Mouse (Mus musculus): Measurements from ENCODE around the gene Acsm3. TPM values are rescaled to one million over a fixed set of nuclear protein-coding genes. Genes with fewer than 3 reads are reported as not detected.

The Acsm3 gene
- total RNA-seq (2023): not detected

DNA sequence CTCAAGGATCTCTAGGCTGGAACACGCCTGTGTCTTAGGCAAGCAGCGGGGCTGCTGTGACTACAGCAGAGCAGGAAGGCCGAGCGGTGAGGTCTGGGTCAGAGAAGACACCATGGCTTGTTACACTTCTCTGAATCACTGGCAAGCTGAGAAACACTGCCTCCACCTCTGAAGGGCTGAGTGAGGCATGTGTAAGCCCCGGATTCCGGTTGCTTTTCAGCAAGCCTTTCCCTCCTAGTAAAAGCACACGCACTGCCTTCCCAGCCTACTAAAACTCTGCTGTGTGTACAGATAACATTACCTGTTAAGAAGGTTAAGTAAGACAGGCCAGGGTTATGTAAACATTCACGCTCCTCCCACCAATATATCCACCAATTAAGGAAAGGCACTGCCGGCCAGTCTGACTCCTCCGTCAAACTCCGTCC lies at the start of gene Acsm3:
Gene Acsm3, plus strand, starts transcription at position 397 of the 425 bp plus-strand sequence.

DNA sequence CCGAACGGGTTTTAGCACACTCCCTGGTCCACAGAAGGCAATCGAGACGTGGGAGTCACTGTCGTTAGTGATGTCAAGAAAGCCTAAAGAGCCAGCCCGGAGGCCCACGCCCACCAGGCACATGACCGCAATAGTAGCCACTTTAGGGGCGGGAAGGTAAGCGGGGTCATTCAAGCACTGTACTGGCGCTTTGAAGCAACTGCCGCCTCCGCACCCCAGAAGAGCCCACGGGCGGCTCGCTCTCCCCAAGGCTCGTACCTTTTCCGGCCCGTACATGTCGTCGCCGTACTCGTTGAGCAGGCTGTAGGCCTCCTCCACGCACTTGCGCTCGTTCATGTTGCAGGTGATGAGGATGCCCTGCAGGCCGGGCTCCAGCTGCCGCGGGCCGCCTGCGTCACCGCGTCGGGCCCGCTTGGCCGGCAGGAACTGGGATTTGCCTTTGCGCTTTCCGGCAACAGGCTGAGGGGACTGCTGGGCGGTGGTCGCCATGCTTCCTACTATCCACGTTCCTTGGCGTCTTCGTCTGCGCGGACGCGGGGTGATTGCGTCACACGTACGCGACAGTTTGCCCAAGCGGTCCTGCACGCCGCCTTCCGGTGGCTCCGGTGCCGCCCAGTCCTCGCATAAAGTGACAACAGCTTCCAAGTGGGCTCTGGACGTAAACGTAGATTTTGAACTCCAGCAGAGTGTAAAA lies 40.3 kb upstream of the Acsm3 start, which contains the start of gene Thumpd1:
Gene Thumpd1, minus strand, starts transcription at position 546 of the 694 bp plus-strand sequence.

DNA sequence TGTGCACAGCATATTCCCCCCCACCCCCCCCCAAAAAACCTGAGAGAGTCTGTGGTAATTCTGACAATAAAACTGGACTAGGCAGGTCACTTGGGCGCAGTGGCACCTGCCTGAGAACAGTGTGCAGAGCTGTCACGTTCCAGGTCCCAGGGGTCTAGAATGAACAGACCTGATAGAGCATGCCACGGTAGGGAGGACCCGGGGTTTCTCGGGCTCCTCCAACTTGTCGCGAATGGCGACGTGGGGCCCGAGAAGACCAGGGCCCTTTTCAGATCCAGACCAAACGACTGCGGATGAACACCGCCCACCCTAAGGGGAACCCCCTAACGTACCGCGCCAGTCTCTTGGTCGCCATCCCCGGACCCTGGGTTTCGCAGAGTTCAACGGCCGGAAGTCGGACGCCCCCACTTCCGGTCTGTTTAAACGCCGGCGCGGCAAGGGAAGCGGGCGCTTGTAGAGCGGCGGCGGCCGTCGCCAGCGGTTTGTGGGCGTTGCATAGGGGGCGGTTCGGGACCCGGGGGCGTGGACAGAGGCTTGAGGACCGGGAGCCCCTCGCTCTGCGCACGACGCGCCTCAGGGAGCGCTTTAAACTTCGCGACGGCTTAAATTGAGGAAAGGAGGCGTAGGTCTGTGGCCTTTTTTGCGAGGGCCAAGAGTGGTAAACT lies 33.0 kb downstream of the Acsm3 start, which contains the start of the genes Rexo5 and Eri2:
Gene Rexo5, plus strand, starts transcription at position 421 of the 665 bp plus-strand sequence.
Gene Eri2, minus strand, starts transcription at position 473 of the 665 bp plus-strand sequence.

Other genes with a start within 250 kb of the Acsm3 start
- not detected for gene Acsm5, start 241.5 kb upstream of the Acsm3 start, total RNA-seq (2023)
- not detected for gene Pdilt, start 237.4 kb upstream of the Acsm3 start, total RNA-seq (2023)
- not detected for gene Acsm2, start 206.6 kb upstream of the Acsm3 start, total RNA-seq (2023)
- gene Acsm1, start 153.9 kb upstream of the Acsm3 start, total RNA-seq (2023): not detected
- gene Acsm4, start 70.9 kb upstream of the Acsm3 start, total RNA-seq (2023): not detected
- gene Thumpd1, start 40.1 kb upstream of the Acsm3 start, total RNA-seq (2023): 108 TPM
- 66.6 TPM for gene Rexo5, start 33.1 kb downstream of the Acsm3 start, total RNA-seq (2023)
- 7.4 TPM for gene Eri2, start 33.1 kb downstream of the Acsm3 start, total RNA-seq (2023)
- gene Lyrm1, start 134.9 kb downstream of the Acsm3 start, total RNA-seq (2023): 4.4 TPM
- gene Dcun1d3, start 135.4 kb downstream of the Acsm3 start, total RNA-seq (2023): 19.5 TPM